Mouse (Mus musculus): ENCODE measurements around the gene Wdr75. TPM values are rescaled to one million over a fixed set of nuclear protein-coding genes. Genes with fewer than 3 reads are reported as not detected.
A peak's percentile ranks its signal among the peaks of the same experiment; 100 is the strongest.

Gene Wdr75
- polyA plus RNA-seq, 1 experiment, result 32.5 TPM

DNA sequence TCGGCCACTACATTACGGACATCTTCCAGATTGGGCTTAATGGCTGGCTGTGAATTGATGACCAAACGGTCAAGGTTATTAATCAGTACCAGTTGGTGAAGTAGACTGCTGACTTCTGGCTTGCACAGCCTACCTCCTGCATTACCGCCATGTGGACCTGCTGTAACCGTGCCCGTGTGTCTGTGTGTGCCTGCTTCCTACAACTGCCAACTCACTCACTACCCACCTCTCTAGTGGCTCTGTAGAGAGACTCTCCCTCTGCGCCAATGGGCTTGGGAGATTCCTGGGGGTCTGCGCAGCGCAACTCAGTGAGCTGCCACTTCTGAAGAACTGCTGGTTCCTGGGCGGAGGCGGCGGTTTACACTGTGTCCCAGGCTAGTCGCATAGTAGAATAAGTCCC, 25.6 kb upstream of the Wdr75 start:
- H3K4me3 ChIP-seq (ENCODE audit: insufficient read depth, low read length), result no peak overlapping the region
- no peak for TF ChIP-seq POLR2A (IDR thresholded peaks at IDR 0.05; ENCODE audit: extremely low read depth, insufficient read depth, low read length)
- TF ChIP-seq CTCF (IDR thresholded peaks at IDR 0.05; ENCODE audit: extremely low read depth, insufficient read depth, low read length), result no peak
- no peak overlapping the region for H3K27ac ChIP-seq (ENCODE audit: insufficient read depth, low read length)
- H3K4me1 ChIP-seq (ENCODE audit: control insufficient read depth, insufficient read depth, low read length), result no peaks in the 10 kb centered on the region

DNA sequence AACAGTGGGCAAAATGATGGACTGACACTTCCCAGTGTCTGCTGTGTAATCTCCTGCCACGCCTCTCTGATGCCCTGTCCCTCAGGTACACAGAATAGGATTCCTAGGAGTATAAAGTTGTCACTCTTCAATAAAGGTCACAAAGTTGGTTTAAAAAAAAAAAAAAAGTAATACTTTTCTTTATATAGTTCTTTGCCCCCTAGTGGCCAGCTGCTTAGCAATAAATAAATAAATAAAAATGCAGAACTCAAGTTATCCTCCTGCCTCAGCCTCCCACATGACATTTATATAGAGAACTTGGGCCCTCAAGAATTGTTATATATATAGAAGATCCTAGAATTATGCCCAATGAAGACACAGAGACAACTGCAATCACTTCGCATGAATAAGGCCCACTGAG, 24.9 kb upstream of the Wdr75 start:
- H3K27ac ChIP-seq (ENCODE audit: insufficient read depth, low read length), result no peak overlapping the region
- TF ChIP-seq POLR2A (IDR thresholded peaks at IDR 0.05; ENCODE audit: extremely low read depth, insufficient read depth, low read length) (no peak), CTCF (IDR thresholded peaks at IDR 0.05; ENCODE audit: extremely low read depth, insufficient read depth, low read length) (no peak)
- H3K4me3 ChIP-seq (ENCODE audit: insufficient read depth, low read length), result no peak overlapping the region
- H3K4me1 ChIP-seq (ENCODE audit: control insufficient read depth, insufficient read depth, low read length), result no peaks in the 10 kb centered on the region

DNA sequence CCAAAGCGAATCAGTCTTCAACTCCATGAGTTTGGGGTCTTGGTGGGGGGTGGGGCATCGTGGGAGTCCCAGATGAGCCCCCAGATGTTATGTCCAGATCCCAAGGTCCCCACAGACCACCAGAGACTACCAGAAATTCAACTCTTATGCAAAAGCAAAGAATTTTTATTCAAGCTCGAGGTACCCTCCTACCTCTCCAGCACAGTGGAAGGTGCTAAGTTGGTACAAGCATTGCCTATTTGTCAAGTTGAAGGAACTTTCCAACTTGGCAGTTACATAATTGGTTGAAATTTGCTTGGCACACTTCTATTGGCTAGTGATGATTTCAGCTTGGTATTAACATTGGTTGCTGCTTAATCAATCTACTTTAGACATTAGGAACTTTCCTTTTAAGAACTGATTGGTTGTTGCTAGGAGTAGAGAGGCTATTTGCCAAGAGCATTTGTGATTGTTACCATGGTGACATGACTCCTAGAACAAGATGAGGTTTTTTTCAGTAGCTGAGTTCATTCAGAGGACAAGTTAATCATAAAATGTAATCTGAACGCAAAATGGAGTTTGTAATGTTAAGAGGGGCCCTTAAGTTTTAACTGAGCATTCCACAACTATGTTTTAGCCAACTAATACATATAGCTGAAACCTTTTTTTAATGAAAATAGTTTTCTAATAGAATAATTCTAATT, 14.2 kb upstream of the Wdr75 start:
- no peak overlapping the region for H3K27ac ChIP-seq (ENCODE audit: insufficient read depth, low read length)
- TF ChIP-seq CTCF (IDR thresholded peaks at IDR 0.05; ENCODE audit: extremely low read depth, insufficient read depth, low read length) (no peak), POLR2A (IDR thresholded peaks at IDR 0.05; ENCODE audit: extremely low read depth, insufficient read depth, low read length) (no peak)
- no peak overlapping the region for H3K4me3 ChIP-seq (ENCODE audit: insufficient read depth, low read length)
- H3K4me1 ChIP-seq (ENCODE audit: control insufficient read depth, insufficient read depth, low read length), result no peaks in the 10 kb centered on the region

DNA sequence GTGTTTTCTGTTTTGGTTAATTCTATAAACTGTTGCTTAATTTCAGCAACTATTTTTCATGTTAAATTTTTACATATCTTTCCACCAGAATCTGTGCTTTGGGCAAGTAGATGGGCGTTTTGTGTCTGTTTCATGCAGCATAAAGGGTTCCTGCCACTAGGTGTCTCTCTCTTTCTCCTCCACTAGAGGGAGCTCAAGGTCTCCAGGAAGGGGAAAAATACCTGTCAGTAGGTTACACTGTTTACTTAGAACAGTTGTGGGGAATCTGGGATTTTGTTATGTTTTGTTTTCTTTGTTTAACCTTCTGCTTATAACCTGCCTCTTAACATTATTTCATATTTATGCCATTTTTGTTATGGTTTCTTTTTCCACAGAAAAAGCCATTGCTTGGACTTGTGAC, 21.9 kb downstream of the Wdr75 start:
- H3K4me3 ChIP-seq (ENCODE audit: insufficient read depth, low read length), result no peak overlapping the region
- no peak overlapping the region for H3K27ac ChIP-seq (ENCODE audit: insufficient read depth, low read length)
- TF ChIP-seq CTCF (IDR thresholded peaks at IDR 0.05; ENCODE audit: extremely low read depth, insufficient read depth, low read length) (peak; percentile 64; the same call in 1 of the 2 replicates), POLR2A (IDR thresholded peaks at IDR 0.05; ENCODE audit: extremely low read depth, insufficient read depth, low read length) (no peak)
- H3K4me1 ChIP-seq (ENCODE audit: control insufficient read depth, insufficient read depth, low read length), result no peaks in the 10 kb centered on the region

DNA sequence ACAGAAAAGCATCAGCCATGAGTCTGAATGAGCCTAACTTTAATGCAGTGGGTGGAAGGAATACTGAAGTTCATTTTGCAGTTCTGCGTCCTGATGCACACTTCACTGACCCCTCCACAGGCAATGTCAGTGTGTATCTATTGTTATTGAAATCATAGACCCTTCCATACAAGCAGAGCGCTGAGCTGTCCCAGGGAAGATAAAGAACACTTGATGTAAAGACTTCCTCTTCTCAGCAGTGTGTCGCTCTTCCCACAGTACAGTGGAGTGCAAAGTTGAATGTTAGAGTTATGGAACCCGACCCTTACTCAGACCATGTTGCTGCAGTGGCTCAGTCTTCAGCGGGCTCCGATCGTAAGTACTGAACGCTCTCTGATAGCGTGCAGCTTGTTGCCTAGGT, 23.6 kb downstream of the Wdr75 start:
- Histone ChIP-seq H3K27ac (ENCODE audit: insufficient read depth, low read length) (no peak overlapping the region), H3K4me3 (ENCODE audit: insufficient read depth, low read length) (no peak overlapping the region), H3K4me1 (ENCODE audit: control insufficient read depth, insufficient read depth, low read length) (no peaks in the 10 kb centered on the region)
- no peak for TF ChIP-seq CTCF (IDR thresholded peaks at IDR 0.05; ENCODE audit: extremely low read depth, insufficient read depth, low read length)
- no peak for TF ChIP-seq POLR2A (IDR thresholded peaks at IDR 0.05; ENCODE audit: extremely low read depth, insufficient read depth, low read length)

DNA sequence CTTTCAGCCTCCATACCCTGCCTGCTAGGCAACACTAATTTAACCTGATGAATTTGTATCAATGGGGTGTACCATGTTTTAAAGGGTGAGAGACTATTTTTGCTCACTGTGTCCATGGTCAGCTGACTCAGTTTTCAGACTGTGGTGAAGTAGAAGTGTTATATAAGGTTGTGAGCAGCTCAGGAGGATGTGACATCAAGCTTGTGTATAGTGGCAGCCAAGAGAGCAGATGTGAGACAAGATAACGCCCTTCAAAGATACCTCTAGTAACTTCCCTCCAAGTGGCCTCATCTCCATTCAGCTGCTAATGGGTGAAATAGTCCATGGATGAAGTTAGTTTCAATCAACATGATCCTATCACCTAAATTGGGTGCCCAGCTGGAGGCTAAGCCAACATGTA, 29.5 kb downstream of the Wdr75 start:
- Histone ChIP-seq H3K4me1 (ENCODE audit: control insufficient read depth, insufficient read depth, low read length) (no peaks in the 10 kb centered on the region), H3K27ac (ENCODE audit: insufficient read depth, low read length) (no peak overlapping the region), H3K4me3 (ENCODE audit: insufficient read depth, low read length) (no peak overlapping the region)
- TF ChIP-seq CTCF (IDR thresholded peaks at IDR 0.05; ENCODE audit: extremely low read depth, insufficient read depth, low read length) (no peak), POLR2A (IDR thresholded peaks at IDR 0.05; ENCODE audit: extremely low read depth, insufficient read depth, low read length) (no peak)

DNA sequence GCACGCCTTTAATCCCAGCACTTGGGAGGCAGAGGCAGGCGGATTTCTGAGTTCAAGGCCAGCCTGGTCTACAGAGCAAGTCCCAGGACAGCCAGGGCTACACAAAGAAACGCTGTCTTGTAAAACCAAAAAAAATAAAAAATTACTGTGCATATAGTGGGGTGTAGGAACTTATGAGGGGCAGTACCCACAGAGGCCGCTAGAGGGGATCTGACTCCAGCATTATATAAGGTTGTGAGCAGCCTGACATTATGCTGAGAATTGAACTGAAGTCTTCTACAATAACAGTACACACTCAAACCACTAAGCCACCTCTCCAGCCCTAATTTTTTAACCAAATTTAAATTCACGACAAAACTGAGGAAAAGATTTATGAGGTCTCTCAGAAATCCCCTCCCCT, 30.2 kb downstream of the Wdr75 start:
- no peaks in the 10 kb centered on the region for H3K4me1 ChIP-seq (ENCODE audit: control insufficient read depth, insufficient read depth, low read length)
- TF ChIP-seq CTCF (IDR thresholded peaks at IDR 0.05; ENCODE audit: extremely low read depth, insufficient read depth, low read length) (peak; percentile 60), POLR2A (IDR thresholded peaks at IDR 0.05; ENCODE audit: extremely low read depth, insufficient read depth, low read length) (no peak)
- no peak overlapping the region for H3K27ac ChIP-seq (ENCODE audit: insufficient read depth, low read length)
- no peak overlapping the region for H3K4me3 ChIP-seq (ENCODE audit: insufficient read depth, low read length)

GRCm38 (mm10) chr1:45825630-45826029, 30.7 kb downstream of the Wdr75 start:
- no peaks in the 10 kb centered on the region for H3K4me1 ChIP-seq (ENCODE audit: control insufficient read depth, insufficient read depth, low read length)
- H3K4me3 ChIP-seq (ENCODE audit: insufficient read depth, low read length), result no peak overlapping the region
- no peak overlapping the region for H3K27ac ChIP-seq (ENCODE audit: insufficient read depth, low read length)
- no peak for TF ChIP-seq CTCF (IDR thresholded peaks at IDR 0.05; ENCODE audit: extremely low read depth, insufficient read depth, low read length)
- TF ChIP-seq POLR2A (IDR thresholded peaks at IDR 0.05; ENCODE audit: extremely low read depth, insufficient read depth, low read length), result no peak

- no peak overlapping the region for H3K4me3 ChIP-seq (ENCODE audit: insufficient read depth, low read length)
- no peak overlapping the region for H3K27ac ChIP-seq (ENCODE audit: insufficient read depth, low read length)
- TF ChIP-seq CTCF (IDR thresholded peaks at IDR 0.05; ENCODE audit: extremely low read depth, insufficient read depth, low read length), result no peak
- no peak for TF ChIP-seq POLR2A (IDR thresholded peaks at IDR 0.05; ENCODE audit: extremely low read depth, insufficient read depth, low read length)
- H3K4me1 ChIP-seq (ENCODE audit: control insufficient read depth, insufficient read depth, low read length), result no peaks in the 10 kb centered on the region
Measured at GRCm38 (mm10) chr1:45826148-45826547, 31.2 kb downstream of the Wdr75 start.

GRCm38 (mm10) chr1:45826796-45827195, 31.8 kb downstream of the Wdr75 start:
- Histone ChIP-seq H3K4me1 (ENCODE audit: control insufficient read depth, insufficient read depth, low read length) (no peaks in the 10 kb centered on the region), H3K27ac (ENCODE audit: insufficient read depth, low read length) (no peak overlapping the region), H3K4me3 (ENCODE audit: insufficient read depth, low read length) (no peak overlapping the region)
- TF ChIP-seq POLR2A (IDR thresholded peaks at IDR 0.05; ENCODE audit: extremely low read depth, insufficient read depth, low read length) (no peak), CTCF (IDR thresholded peaks at IDR 0.05; ENCODE audit: extremely low read depth, insufficient read depth, low read length) (no peak)
